Mouse (Mus musculus): ENCODE measurements around the gene Mfsd11. TPM values are rescaled to one million over a fixed set of nuclear protein-coding genes. Genes with fewer than 3 reads are reported as not detected.

The Mfsd11 gene
- polyA plus RNA-seq (2014; fragmentation: Illumina TruSeq; extraction: RNeasy Lipid Tissue Mini Kit (QIAGEN cat#74804); ENCODE audit: low read depth, low replicate concordance): 80.0 TPM

DNA sequence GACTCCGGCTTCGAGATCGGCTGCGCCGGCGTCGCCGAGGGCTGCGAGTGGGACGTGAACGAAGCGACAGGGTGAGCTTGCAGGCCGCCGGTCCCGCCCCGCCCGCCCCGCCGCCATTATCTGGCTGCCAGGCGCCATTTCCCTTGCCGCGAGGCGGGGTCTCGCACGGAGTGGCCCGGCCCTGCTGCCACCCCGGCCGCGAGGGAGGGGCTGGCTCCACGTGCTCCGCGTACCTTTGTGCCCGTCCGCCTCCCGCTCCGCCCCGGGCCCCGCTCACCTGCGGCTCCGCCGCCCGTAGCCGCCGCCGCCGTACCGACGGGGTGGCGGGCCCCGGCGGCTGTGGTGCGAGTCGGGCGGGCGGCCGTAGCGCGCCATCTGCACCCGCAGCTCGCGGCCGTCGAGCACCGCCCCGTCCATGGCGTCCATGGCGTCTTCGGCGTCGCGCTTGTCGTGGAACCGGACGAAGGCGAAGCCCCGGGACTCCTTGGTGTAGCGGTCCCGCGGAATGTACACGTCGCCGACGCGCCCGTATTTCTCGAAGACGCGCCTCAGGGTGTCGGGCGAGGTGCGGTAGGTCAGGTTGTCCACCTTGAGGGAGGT lies at the start of gene Mfsd11:
Gene Mfsd11, plus strand, starts transcription at position 150 of the 600 bp plus-strand sequence.

DNA sequence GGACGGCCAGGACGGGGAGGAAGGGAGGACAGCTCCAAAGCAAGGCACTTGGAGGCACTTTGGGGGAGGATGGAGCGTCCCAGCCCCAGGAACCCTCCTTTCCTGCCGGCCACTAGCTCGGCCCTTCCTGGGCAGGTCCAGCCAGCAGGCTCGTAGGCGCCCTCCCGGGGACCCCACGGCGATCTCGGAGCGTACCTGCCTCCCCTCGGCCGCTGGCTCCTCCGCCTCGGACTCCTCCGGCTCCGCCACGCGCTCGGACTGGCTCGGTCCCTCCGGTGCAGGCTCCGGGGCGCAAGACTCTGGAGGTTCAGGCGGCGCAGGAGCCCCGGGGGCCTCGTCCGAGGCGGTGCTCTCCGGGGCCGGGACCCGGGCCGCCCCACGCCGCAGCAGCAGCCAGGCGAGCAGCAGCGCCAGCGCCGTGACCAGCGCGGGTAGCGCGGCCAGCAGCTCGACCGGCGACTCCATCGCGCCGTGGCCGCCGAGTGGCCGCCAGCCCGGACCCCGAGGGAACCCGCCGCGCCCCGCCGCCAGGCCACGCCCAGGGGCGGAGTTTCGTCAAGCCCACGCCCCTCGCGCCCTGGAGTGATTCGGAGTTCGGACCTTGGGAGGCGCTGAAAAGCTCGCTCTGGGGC lies 24.6 kb upstream of the Mfsd11 start, which contains the start of gene Mxra7:
Gene Mxra7, minus strand, starts transcription at position 513 of the 632 bp plus-strand sequence.

DNA sequence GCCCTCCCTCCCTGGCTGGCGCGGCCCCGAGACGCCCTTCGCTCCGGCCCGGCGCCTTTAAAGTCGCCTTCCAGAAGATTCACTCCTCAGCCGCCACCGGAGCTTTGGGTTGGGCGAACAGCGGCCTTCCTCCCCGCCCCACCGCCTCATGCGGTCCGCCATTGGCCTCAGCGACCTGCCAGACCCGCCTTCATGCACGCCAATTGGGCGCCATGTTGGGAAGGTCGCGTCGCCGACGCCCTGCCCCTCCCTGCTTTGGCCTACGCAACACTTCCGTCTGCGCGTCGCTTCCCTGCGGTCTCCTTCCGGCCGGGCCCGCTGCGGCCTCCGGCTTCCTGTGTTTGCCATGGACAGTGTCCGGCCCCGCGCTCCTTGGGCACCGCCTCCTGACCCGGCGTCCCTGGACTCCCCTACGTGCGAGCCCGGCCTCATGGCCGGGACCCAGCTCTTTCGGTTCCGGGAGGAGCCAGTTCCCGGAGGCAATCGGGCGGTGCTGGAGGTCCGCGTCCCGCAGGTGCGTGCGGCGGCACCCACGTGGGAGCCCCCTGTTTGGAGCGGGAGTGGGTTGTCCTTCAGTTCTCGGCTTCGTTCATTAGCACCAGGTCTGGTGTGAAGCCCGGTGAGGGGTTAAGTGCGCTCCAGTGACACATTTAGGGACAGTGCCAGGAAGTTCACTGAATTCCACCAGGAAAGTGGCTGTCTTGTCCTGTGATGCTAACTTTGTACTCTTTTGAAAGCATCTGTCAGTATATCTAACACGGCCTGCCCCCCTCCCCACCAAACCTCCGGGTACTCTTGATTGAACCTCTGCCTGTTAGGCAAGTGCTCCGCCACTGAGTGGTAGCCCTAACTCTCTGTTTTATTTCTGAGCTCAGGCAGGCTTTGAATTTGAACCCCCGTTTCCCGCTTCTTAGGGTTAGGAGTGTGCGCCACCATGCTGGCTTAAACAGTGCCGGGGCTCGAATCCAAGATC lies 8.7 kb upstream of the Mfsd11 start, which contains the start of the genes Mettl23 and Jmjd6:
Gene Mettl23, plus strand, starts transcription at position 18 of the 973 bp plus-strand sequence.
Gene Jmjd6, minus strand, starts transcription at position 189 of the 973 bp plus-strand sequence.

DNA sequence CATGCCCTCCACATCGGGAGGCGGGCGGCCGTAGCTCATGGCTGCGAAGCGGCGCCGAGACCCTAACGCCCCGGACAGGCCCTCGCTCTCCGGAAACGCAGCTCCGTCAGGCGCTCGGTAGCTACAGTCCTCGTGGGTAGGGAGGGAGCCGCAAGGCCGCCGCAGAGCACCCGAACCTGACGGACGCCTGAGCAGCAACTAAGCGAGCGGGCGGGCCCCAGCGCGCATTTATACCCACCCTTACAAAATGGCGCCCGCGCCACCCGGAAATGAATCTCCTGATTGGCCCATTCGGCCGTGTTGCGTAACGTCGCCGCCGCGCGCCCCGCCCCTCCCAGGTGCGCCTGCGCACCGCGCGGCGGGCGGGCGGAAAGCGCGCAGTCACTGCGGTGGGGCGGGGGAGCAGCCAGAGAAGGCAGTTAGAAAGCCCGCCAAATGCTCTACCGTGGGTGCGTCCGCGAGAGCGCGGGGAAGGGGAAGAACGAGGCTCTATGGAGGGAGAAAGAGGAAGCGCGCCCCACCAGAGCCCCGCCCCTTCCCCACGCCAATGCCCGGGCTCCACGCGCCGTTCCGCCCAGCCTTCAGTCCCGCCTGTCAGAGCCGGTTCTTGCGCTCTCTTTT lies 761 bp downstream of the Mfsd11 start, which contains the start of gene Srsf2:
Gene Srsf2, minus strand, starts transcription at position 204 of the 621 bp plus-strand sequence.

DNA sequence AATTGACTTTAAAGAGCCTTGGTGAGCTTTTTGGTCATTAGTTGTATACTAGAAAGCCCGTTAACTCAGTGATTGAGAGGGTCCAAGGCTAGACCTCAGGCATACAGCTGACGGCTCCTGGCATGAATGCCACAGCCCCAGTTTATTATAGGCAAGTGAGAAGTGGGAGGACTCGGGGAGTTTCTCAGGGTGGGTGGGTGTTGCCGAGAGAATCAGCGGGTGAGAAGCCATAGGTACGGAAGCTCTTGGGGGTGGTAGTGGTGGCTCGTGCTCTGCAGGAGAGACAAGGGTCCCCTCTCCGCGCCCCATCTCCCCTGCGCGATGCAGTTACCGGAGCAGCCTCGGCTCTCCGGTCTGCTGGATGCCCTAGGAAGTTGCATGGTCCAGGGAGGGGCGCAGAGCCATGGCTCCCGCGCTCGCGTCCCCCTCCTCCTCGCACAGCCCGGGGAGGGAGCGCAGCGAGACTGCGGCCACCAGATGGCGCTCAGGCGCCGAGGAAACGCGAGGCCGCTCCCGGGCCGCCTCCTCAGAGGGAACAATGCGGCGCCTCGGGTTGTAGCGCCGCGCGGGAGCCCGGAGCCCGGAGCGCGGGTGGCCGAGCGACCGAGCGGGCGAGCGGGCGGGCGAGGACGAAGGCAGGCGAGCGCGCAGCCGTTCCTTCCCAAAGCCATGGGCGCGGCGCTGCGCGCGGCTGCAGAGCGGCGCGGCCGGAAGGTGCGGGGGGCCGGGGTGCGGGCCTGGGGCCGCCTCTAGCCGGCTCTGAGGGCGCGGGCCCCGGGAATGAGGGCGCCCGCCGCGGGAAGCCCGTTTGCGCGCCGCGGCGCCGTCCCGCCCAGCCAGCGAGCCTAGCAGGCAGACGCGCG lies 66.3 kb downstream of the Mfsd11 start, which contains the start of gene Mgat5b:
Gene Mgat5b, plus strand, starts transcription at position 541 of the 863 bp plus-strand sequence.

Other genes starting within 250 kb of the Mfsd11 start
- gene Rhbdf2, start 225.4 kb upstream of the Mfsd11 start, polyA plus RNA-seq (2014; fragmentation: Illumina TruSeq; extraction: RNeasy Lipid Tissue Mini Kit (QIAGEN cat#74804); ENCODE audit: low read depth, low replicate concordance): not detected
- gene Prcd, start 198.9 kb upstream of the Mfsd11 start, polyA plus RNA-seq (2014; fragmentation: Illumina TruSeq; extraction: RNeasy Lipid Tissue Mini Kit (QIAGEN cat#74804); ENCODE audit: low read depth, low replicate concordance): 1.3 TPM
- 0.22 TPM for gene Cygb, start 198.1 kb upstream of the Mfsd11 start, polyA plus RNA-seq (2014; fragmentation: Illumina TruSeq; extraction: RNeasy Lipid Tissue Mini Kit (QIAGEN cat#74804); ENCODE audit: low read depth, low replicate concordance)
- gene St6galnac1, start 76.9 kb upstream of the Mfsd11 start, polyA plus RNA-seq (2014; fragmentation: Illumina TruSeq; extraction: RNeasy Lipid Tissue Mini Kit (QIAGEN cat#74804); ENCODE audit: low read depth, low replicate concordance): not detected
- 6.0 TPM for gene Mxra7, start 24.4 kb upstream of the Mfsd11 start, polyA plus RNA-seq (2014; fragmentation: Illumina TruSeq; extraction: RNeasy Lipid Tissue Mini Kit (QIAGEN cat#74804); ENCODE audit: low read depth, low replicate concordance)
- 40.9 TPM for gene Mettl23, start 9.2 kb upstream of the Mfsd11 start, polyA plus RNA-seq (2014; fragmentation: Illumina TruSeq; extraction: RNeasy Lipid Tissue Mini Kit (QIAGEN cat#74804); ENCODE audit: low read depth, low replicate concordance)
- gene Jmjd6, start 9.0 kb upstream of the Mfsd11 start, polyA plus RNA-seq (2014; fragmentation: Illumina TruSeq; extraction: RNeasy Lipid Tissue Mini Kit (QIAGEN cat#74804); ENCODE audit: low read depth, low replicate concordance): 42.2 TPM
- gene Srsf2, start 654 bp downstream of the Mfsd11 start, polyA plus RNA-seq (2014; fragmentation: Illumina TruSeq; extraction: RNeasy Lipid Tissue Mini Kit (QIAGEN cat#74804); ENCODE audit: low read depth, low replicate concordance): 305 TPM
- gene Mgat5b, start 66.4 kb downstream of the Mfsd11 start, polyA plus RNA-seq (2014; fragmentation: Illumina TruSeq; extraction: RNeasy Lipid Tissue Mini Kit (QIAGEN cat#74804); ENCODE audit: low read depth, low replicate concordance): not detected